ENCODE assay signal across 7 mouse cellular contexts in the genomic region with DNA sequence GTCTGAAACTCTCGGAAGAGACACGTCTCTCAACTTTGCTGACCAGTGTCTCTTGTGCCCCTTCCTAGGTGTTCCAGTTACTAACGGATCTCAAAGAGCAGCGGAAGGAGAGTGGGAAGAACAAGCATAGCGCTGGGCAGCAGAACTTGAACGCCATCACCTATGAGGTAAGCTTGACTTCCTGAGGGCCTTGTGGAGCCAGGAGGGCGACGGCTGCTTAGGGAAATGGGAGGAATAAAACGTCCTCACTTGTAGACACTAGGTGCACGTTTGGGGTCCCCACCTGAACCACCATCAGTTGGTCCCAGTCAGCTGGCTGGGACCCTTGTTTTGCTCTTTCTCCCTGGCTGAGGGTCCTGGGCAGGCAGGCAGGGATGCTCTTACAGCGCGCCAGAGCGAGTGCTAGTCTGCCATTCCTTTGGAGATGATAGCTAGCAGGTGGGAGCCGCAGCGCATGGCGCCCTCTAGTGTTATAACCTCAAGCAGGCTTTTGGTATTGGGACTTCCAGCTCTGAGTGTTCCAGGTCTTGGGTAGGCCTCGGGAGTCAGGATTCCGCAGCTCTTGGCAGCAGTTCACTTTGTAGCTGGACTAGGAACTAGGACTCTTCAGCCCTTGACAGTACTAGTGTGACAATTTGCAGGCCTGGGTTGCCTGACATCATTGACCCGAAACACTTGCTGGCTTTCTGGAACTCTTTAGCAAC. TPM values are rescaled to one million over a fixed set of nuclear protein-coding genes. Genes with fewer than 3 reads are reported as not detected.
A peak's percentile ranks its signal among the peaks of the same experiment; 100 is the strongest.
DNase-seq lines count a peak whose midpoint lies in the region; ATAC-seq and TF ChIP-seq lines count a peak whose summit lies in the region.

No protein-coding gene starts in this region.

- H3K27me3 ChIP-seq in C2C12 (ENCODE audit: control insufficient read depth, insufficient read depth, insufficient read length) (no peaks in the 10 kb centered on the region), G1E (ENCODE audit: insufficient read depth, low read length) (no peaks in the 10 kb centered on the region)
- no peaks in the 10 kb centered on the region for H3K27me3 ChIP-seq in kidney, postnatal 0 days (ENCODE audit: insufficient read depth, low read length)
- no peaks in the 10 kb centered on the region for H3K27me3 ChIP-seq in liver, embryonic 13.5 days

- H3K4me3 ChIP-seq in C2C12 (ENCODE audit: insufficient read depth, poor library complexity, severe bottlenecking) (no peak overlapping the region), G1E (ENCODE audit: low read depth, low read length) (no peak overlapping the region)
- no peak overlapping the region for H3K4me3 ChIP-seq in kidney, postnatal 0 days (replicated peaks; ENCODE audit: low read depth, low read length)
- H3K4me3 ChIP-seq in liver, embryonic 13.5 days (replicated peaks) = no peak overlapping the region

- intact Hi-C loops in gastrocnemius, postnatal 14 days (cut with DNase I; ENCODE audit: low total_unique reads) = no loop called here

- TF ChIP-seq CTCF in C2C12 (IDR thresholded peaks at IDR 0.05; ENCODE audit: control insufficient read depth, insufficient read depth, insufficient read length) (peak; percentile 46), G1E (IDR thresholded peaks at IDR 0.05; ENCODE audit: low read depth, low read length) (no peak; the same call in 1 of the 2 replicates)
- TF ChIP-seq CTCF in kidney, postnatal 0 days (IDR thresholded peaks at IDR 0.05; ENCODE audit: low read depth) = peak; percentile 76

- peaks cover 50% of the 10 kb centered on the region for H3K36me3 ChIP-seq in C2C12 (ENCODE audit: control insufficient read depth, insufficient read depth)
- peaks cover 83% of the 10 kb centered on the region for H3K36me3 ChIP-seq in G1E (replicated peaks)
- H3K36me3 ChIP-seq in kidney, postnatal 0 days (ENCODE audit: insufficient read depth, low read length) = peaks cover 32% of the 10 kb centered on the region
- peaks cover 67% of the 10 kb centered on the region for H3K36me3 ChIP-seq in liver, embryonic 13.5 days

- peak; percentile 37 for DNase-seq in G1E (ENCODE audit: low spot score)
- peak; percentile 62 to 70 for DNase-seq in cerebellum, adult 18-20 months
- peak; percentile 66 for DNase-seq in gastrocnemius, postnatal 14 days
- peak; percentile 79 for DNase-seq in kidney, postnatal 0 days (ENCODE audit: low spot score)
- peak; percentile 36 for DNase-seq in liver, embryonic 13.5 days
- DNase-seq in right cerebral cortex, postnatal 14 days = peak; percentile 60

- H3ac ChIP-seq in C2C12 (ENCODE audit: control insufficient read depth, insufficient read length, low read depth) = no peak overlapping the region

- ATAC-seq in G1E (ENCODE audit: extremely low read depth, insufficient number of reproducible peaks, low FRiP score, poor library complexity, severe bottlenecking) = no peak
- ATAC-seq in kidney, postnatal 0 days (replicated peaks; ENCODE audit: low FRiP score, low read depth) = no peak
- peak; percentile 27; the same call in 1 of the 2 replicates for ATAC-seq in liver, embryonic 13.5 days (ENCODE audit: low read depth)

- H3K79me2 ChIP-seq in C2C12 (ENCODE audit: control insufficient read depth, insufficient read depth) = peaks cover 12% of the 10 kb centered on the region

- no peaks in the 10 kb centered on the region for H3K9me3 ChIP-seq in G1E (replicated peaks)
- no peaks in the 10 kb centered on the region for H3K9me3 ChIP-seq in kidney, postnatal 0 days (replicated peaks; ENCODE audit: low read length)
- H3K9me3 ChIP-seq in liver, embryonic 13.5 days (replicated peaks) = no peaks in the 10 kb centered on the region

- no peak overlapping the region for H3K9ac ChIP-seq in kidney, postnatal 0 days (ENCODE audit: low read depth, low read length)
- no peak overlapping the region for H3K9ac ChIP-seq in liver, embryonic 13.5 days

- H3K4me2 ChIP-seq in kidney, postnatal 0 days (ENCODE audit: low read length) = no peak overlapping the region
- H3K4me2 ChIP-seq in liver, embryonic 13.5 days = no peak overlapping the region

- H3K27ac ChIP-seq in kidney, postnatal 0 days = no peak overlapping the region
- no peak overlapping the region; the same call in 1 of the 2 replicates for H3K27ac ChIP-seq in liver, embryonic 13.5 days

- no peaks in the 10 kb centered on the region for H3K79me3 ChIP-seq in C2C12 (ENCODE audit: low read depth)

- H3K4me1 ChIP-seq in G1E (ENCODE audit: insufficient read depth, low read depth, low read length) = peaks cover 11% of the 10 kb centered on the region
- no peaks in the 10 kb centered on the region for H3K4me1 ChIP-seq in kidney, postnatal 0 days (replicated peaks; ENCODE audit: insufficient read depth, low read length)
- H3K4me1 ChIP-seq in liver, embryonic 13.5 days (replicated peaks) = peaks cover 15% of the 10 kb centered on the region

- WGBS in kidney, postnatal 0 days = 65% methylated on average over 19 of the region's 19 CpGs
- 73% methylated on average over 19 of the region's 19 CpGs for WGBS in liver, embryonic 13.5 days (ENCODE audit: insufficient replicate concordance)

TF ChIP-seq in C2C12, 6 proteins besides CTCF, POLR2A, EP300 and RAD21:
- TF ChIP-seq MYOG (IDR thresholded peaks at IDR 0.05; ENCODE audit: control insufficient read depth, extremely low read depth, insufficient read length) (no peak), MAX (IDR thresholded peaks at IDR 0.05) (no peak), USF1 (IDR thresholded peaks at IDR 0.05; ENCODE audit: low read depth) (no peak), MYOD1 (IDR thresholded peaks at IDR 0.05; ENCODE audit: control insufficient read depth, insufficient read length, low read depth) (no peak)

RNA-seq across cellular contexts. Expression of a gene that starts 8.8 kb away (rescaled TPM):
- 32.6 TPM for polyA plus RNA-seq in C2C12 (2012; fragmentation: generic; extraction: Trizol)
- total RNA-seq in G1E (2014; fragmentation: Nextera tagmentation) = 86.2 and 94.0 TPM in 2 replicates
- 45.0 and 46.7 TPM in 2 replicates for total RNA-seq in G1E (2017)
- polyA plus RNA-seq in G1E (2012) = 10.2 and 12.4 TPM in 2 replicates
- 10 to 100 TPM; 11.1 to 12.6 TPM for total RNA-seq in gastrocnemius, postnatal 14 days (2021)
- polyA plus RNA-seq in kidney, postnatal 0 days (2015; fragmentation: Nextera tagmentation; extraction: Ambion mirVana) = 36.8 and 42.8 TPM in 2 replicates
- 31.6 and 34.4 TPM in 2 replicates for polyA plus RNA-seq in liver, embryonic 13.5 days (2015; fragmentation: Nextera tagmentation; extraction: Ambion mirVana)

RNA-seq across cellular contexts. Expression of a gene that starts 8.9 kb away (rescaled TPM):
- polyA plus RNA-seq in C2C12 (2012; fragmentation: generic; extraction: Trizol) (26.4 TPM), G1E (2012) (22.6 and 23.9 TPM in 2 replicates)
- total RNA-seq in G1E (2014; fragmentation: Nextera tagmentation) (32.8 and 48.6 TPM in 2 replicates), G1E (2017) (29.4 and 34.2 TPM in 2 replicates)
- total RNA-seq in gastrocnemius, postnatal 14 days (2021) = 10 to 100 TPM; 12.5 to 15.8 TPM
- 86.4 and 94.1 TPM in 2 replicates for polyA plus RNA-seq in kidney, postnatal 0 days (2015; fragmentation: Nextera tagmentation; extraction: Ambion mirVana)
- 37.8 and 45.2 TPM in 2 replicates for polyA plus RNA-seq in liver, embryonic 13.5 days (2015; fragmentation: Nextera tagmentation; extraction: Ambion mirVana)

RNA-seq across cellular contexts. Expression of a gene that starts 35.1 kb away (rescaled TPM):
- 56.0 TPM for polyA plus RNA-seq in C2C12 (2012; fragmentation: generic; extraction: Trizol)
- 53.6 and 54.1 TPM in 2 replicates for total RNA-seq in G1E (2014; fragmentation: Nextera tagmentation)
- 68.0 and 74.6 TPM in 2 replicates for total RNA-seq in G1E (2017)
- polyA plus RNA-seq in G1E (2012) = 19.5 and 21.9 TPM in 2 replicates
- total RNA-seq in gastrocnemius, postnatal 14 days (2021) = 10 to 100 TPM; 10.6 to 13.4 TPM
- 51.2 and 52.7 TPM in 2 replicates for polyA plus RNA-seq in kidney, postnatal 0 days (2015; fragmentation: Nextera tagmentation; extraction: Ambion mirVana)
- polyA plus RNA-seq in liver, embryonic 13.5 days (2015; fragmentation: Nextera tagmentation; extraction: Ambion mirVana) = 42.0 and 47.9 TPM in 2 replicates

RNA-seq across cellular contexts. Expression of a gene that starts 35.2 kb away (rescaled TPM):
- 22.3 TPM for polyA plus RNA-seq in C2C12 (2012; fragmentation: generic; extraction: Trizol)
- not detected in 2 replicates for total RNA-seq in G1E (2014; fragmentation: Nextera tagmentation)
- total RNA-seq in G1E (2017) = 0.22 and 0.58 TPM in 2 replicates
- polyA plus RNA-seq in G1E (2012) = not detected in 2 replicates
- total RNA-seq in gastrocnemius, postnatal 14 days (2021) = 10 to 100 TPM; 15.6 to 22.6 TPM
- polyA plus RNA-seq in kidney, postnatal 0 days (2015; fragmentation: Nextera tagmentation; extraction: Ambion mirVana) = 63.9 and 66.5 TPM in 2 replicates
- polyA plus RNA-seq in liver, embryonic 13.5 days (2015; fragmentation: Nextera tagmentation; extraction: Ambion mirVana) = 27.2 and 33.5 TPM in 2 replicates
